Mouse (Mus musculus): ENCODE data around the gene Znrd1as. TPM values are rescaled to one million over a fixed set of nuclear protein-coding genes. Genes with fewer than 3 reads are reported as not detected.

Gene Znrd1as
- polyA plus RNA-seq, 1 experiment: 1.4 TPM

DNA sequence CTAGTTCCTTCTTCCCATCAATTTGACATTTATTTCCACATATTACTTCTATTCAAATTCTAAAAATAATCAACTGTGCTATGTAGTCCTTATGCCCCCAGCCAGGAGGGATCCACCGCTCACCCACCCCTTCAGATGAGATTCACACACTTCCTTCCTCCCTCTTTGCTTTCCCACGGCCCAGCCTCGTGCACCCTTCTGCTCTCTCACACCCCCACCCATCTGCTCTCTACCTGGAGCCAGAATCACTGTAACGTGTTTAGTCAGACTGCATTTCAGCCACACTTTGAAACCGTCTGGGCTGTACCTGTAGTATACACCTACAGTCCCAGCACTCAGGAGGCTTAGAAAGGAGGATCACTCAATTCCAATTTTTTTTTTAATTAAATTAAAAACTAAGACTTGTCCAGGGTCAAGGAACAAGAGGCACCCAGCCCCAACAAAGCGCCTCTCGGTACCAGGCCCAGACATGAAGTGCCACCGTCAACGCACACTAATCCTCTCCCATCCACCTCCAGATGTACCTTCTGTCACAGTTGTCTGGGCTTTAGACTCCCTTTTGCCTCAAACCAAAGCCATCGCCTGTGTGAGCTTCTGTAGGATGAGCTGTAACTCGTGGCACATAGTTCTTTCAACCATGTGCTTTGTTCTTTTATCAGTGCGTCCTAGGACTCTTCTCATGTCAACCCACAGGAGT lies 29.0 kb upstream of the Znrd1as start:
- TF ChIP-seq CTCF (IDR thresholded peaks at IDR 0.05; ENCODE audit: insufficient read depth, low read length): no peak
- no peak for TF ChIP-seq POLR2A (IDR thresholded peaks at IDR 0.05; ENCODE audit: borderline replicate concordance, extremely low read depth, low read depth, low read length)
- DNase-seq: no peak
- no peaks in the 10 kb centered on the region for H3K4me1 ChIP-seq (ENCODE audit: control insufficient read depth, insufficient read depth, low read length)
- WGBS: 72% methylated on average over 12 of the region's 12 CpGs
- H3K4me3 ChIP-seq (replicated peaks; ENCODE audit: extremely low read depth, low read depth, low read length): no peak overlapping the region

DNA sequence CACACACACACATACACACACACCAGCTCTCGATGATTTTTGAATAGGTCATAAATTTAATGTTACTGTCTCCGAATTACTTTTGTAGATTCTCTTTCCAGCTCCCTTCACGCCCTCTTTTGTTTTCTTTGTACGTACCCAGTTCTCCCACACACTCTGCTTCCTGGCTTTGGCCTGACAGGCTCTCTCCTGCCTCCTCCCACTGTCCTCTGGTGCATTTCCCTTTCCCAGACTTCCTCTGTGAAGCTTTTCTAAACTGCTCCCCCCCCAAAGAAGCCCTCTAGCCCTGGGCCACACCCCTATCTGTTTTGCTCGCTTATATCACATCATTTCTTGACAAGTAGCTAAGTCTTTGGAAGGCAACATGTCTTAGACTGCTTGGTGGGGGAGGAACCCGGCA lies 28.2 kb upstream of the Znrd1as start:
- WGBS: 54% methylated on average over 6 of the region's 6 CpGs
- no peak overlapping the region for H3K4me3 ChIP-seq (replicated peaks; ENCODE audit: extremely low read depth, low read depth, low read length)

DNA sequence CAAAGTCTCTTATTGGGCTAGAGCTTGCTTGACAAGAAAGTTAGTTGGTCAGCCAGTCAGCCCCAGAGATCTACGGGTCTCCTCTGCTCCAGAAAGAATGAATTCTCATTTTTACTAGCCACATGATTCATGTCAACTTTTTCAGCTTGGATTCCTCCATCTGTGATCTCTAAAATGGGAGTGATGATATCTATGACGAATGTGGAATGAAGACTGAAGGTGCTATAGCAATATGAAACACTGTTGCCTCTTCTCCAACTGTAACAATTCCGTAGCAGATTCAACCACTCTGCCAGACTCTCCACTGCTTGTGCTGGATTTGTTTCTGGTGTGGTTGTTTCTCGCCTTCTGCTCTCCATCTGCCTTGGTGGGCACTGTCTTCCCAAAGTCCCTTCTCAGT lies 27.3 kb upstream of the Znrd1as start:
- no peak overlapping the region for H3K4me3 ChIP-seq (replicated peaks; ENCODE audit: extremely low read depth, low read depth, low read length)
- TF ChIP-seq CTCF (IDR thresholded peaks at IDR 0.05; ENCODE audit: insufficient read depth, low read length) (no peak), POLR2A (IDR thresholded peaks at IDR 0.05; ENCODE audit: borderline replicate concordance, extremely low read depth, low read depth, low read length) (no peak)
- no peak for DNase-seq
- no peaks in the 10 kb centered on the region for H3K4me1 ChIP-seq (ENCODE audit: control insufficient read depth, insufficient read depth, low read length)
- 83% methylated on average over 4 of the region's 4 CpGs for WGBS

More for the DNA sequence above, 28.2 kb upstream of the Znrd1as start:
- no peak for DNase-seq
- TF ChIP-seq CTCF (IDR thresholded peaks at IDR 0.05; ENCODE audit: insufficient read depth, low read length) (no peak), POLR2A (IDR thresholded peaks at IDR 0.05; ENCODE audit: borderline replicate concordance, extremely low read depth, low read depth, low read length) (no peak)
- no peaks in the 10 kb centered on the region for H3K4me1 ChIP-seq (ENCODE audit: control insufficient read depth, insufficient read depth, low read length)

GRCm38 (mm10) chr17:36931806-36932205 lies 26.6 kb upstream of the Znrd1as start:
- WGBS: 24% methylated on average over 2 of the region's 2 CpGs
- H3K4me1 ChIP-seq (ENCODE audit: control insufficient read depth, insufficient read depth, low read length): no peaks in the 10 kb centered on the region
- DNase-seq: no peak

DNA sequence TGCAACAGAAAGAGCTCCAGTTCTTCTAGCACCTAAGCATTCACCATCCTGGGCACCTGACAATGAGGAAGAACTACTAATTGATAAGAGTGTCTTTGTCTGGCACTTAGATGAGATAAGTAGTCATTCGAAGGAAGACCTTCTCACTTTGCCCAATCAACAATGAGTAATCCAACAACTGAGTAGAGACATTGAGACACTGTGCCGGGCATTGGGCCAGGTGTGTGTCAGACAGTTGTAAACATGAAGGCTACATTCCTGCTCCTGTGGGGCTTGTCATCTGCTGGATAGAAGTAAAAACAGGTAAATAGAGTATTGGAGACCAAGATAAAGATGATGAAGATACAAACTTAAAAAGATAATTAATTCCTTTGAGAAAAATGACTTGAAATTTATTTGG lies 20.3 kb upstream of the Znrd1as start:
- Histone ChIP-seq H3K4me3 (replicated peaks; ENCODE audit: extremely low read depth, low read depth, low read length) (no peak overlapping the region), H3K4me1 (ENCODE audit: control insufficient read depth, insufficient read depth, low read length) (no peaks in the 10 kb centered on the region)
- 66% methylated on average over 2 of the region's 2 CpGs for WGBS
- DNase-seq: no peak
- TF ChIP-seq POLR2A (IDR thresholded peaks at IDR 0.05; ENCODE audit: borderline replicate concordance, extremely low read depth, low read depth, low read length) (no peak), CTCF (IDR thresholded peaks at IDR 0.05; ENCODE audit: insufficient read depth, low read length) (no peak)

More at GRCm38 (mm10) chr17:36931806-36932205, 26.6 kb upstream of the Znrd1as start:
- no peak for TF ChIP-seq POLR2A (IDR thresholded peaks at IDR 0.05; ENCODE audit: borderline replicate concordance, extremely low read depth, low read depth, low read length)
- H3K4me3 ChIP-seq (replicated peaks; ENCODE audit: extremely low read depth, low read depth, low read length): no peak overlapping the region

DNA sequence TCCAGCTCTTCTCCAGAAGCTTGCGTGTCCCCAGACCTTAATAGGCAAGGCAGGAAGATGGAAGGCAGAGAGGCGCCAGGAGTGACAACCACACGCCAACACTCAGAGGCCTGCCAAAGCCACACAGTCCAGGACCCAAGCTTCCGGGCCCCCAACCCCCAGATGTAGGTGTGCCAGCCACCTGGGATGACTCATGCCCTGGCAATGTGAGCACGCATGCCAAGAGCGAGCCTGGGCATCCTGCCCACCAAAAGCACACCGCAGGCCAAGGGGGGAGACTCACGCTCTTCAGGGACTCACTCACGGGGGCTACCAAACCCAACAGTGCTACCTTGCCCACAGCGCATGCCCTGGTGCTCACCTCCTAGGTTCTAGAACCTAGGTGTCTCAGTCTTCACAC lies 16.0 kb upstream of the Znrd1as start:
- WGBS: 22% methylated on average over 10 of the region's 10 CpGs
- Histone ChIP-seq H3K4me3 (replicated peaks; ENCODE audit: extremely low read depth, low read depth, low read length) (peak overlapping the region; percentile 51), H3K4me1 (ENCODE audit: control insufficient read depth, insufficient read depth, low read length) (no peaks in the 10 kb centered on the region)
- TF ChIP-seq POLR2A (IDR thresholded peaks at IDR 0.05; ENCODE audit: borderline replicate concordance, extremely low read depth, low read depth, low read length): no peak
- no peak for TF ChIP-seq CTCF (IDR thresholded peaks at IDR 0.05; ENCODE audit: insufficient read depth, low read length)
- DNase-seq: peak; percentile 87

DNA sequence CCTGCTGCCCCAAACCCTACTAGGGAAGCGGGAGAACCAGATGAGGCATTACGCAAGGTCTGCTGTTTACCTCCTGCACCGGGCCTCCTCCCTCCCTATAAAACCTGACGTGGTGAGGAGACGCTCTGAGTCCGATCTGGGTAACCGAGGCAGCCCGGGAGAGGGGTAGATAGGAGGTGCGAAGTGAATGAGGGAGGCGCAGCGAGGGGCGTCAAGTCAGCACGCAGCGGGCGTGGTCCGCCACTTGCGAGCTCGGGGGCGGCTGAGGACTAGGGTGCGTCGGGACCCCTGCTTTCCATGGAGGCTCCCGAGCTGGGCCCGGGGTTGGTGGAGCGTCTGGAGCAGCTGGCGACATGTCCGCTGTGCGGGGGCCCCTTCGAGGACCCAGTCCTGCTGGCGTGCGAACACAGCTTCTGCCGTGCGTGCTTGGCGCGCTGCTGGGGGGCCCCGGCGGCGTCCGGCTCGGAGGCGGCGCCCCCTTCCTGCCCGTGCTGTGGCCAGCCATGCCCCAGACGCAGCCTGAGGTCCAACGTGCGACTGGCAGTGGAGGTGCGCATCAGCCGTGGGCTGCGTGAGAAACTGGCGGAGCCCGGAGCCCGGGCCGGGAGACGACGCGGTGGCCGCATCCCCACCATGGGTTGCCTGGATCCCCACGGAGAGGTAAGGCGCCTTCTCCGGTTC lies 15.5 kb upstream of the Znrd1as start, which contains the start of gene Rnf39:
TSS of gene Rnf39 (plus strand) at position 128 of the 681 bp plus-strand sequence.
- 2% methylated on average over 58 of the region's 59 CpGs for WGBS
- TF ChIP-seq CTCF (IDR thresholded peaks at IDR 0.05; ENCODE audit: insufficient read depth, low read length) (no peak), POLR2A (IDR thresholded peaks at IDR 0.05; ENCODE audit: borderline replicate concordance, extremely low read depth, low read depth, low read length) (peak; percentile 82; the same call in 1 of the 2 replicates)
- no peak for DNase-seq
- Histone ChIP-seq H3K4me3 (replicated peaks; ENCODE audit: extremely low read depth, low read depth, low read length) (peak within 1 kb of the TSS; percentile 51), H3K4me1 (ENCODE audit: control insufficient read depth, insufficient read depth, low read length) (no peaks in the 10 kb centered on the region)

GRCm38 (mm10) chr17:36943691-36944090 lies 14.7 kb upstream of the Znrd1as start:
- WGBS: 16% methylated on average over 5 of the region's 5 CpGs

DNA sequence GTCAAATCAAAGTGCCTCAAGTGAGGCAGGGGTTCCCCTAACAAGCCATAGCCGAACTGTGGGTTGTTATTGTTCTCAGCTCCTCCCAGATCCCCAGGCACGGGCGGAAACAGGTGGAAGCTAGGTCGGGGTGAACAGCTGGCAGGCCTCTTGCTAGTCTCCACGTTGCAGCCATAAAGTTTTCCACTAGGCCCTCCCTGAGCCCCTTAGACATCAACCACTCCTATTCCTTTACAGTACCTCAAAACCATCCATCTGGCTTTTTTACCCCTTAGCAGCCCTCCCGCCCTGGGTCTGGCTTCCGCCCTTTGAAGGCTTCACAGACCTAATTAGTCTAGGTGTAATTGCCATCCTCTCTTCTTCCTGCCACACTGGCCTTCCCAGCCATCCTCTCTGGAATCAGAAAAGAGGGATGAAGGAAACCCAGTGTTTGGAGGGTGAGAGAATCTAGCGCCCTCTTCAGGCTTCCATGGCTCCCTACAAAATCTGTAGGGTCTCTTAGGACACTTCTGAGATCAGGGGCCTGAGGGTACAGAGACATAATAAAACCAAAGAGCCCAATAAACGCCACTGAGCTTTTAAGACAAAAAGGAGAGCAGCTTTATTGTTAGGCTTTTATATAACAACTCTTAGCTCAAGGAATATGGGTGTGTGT lies 14.1 kb upstream of the Znrd1as start:
- no peaks in the 10 kb centered on the region for H3K4me1 ChIP-seq (ENCODE audit: control insufficient read depth, insufficient read depth, low read length)
- H3K4me3 ChIP-seq (replicated peaks; ENCODE audit: extremely low read depth, low read depth, low read length): no peak overlapping the region
- WGBS: 27% methylated on average over 9 of the region's 9 CpGs
- TF ChIP-seq POLR2A (IDR thresholded peaks at IDR 0.05; ENCODE audit: borderline replicate concordance, extremely low read depth, low read depth, low read length) (no peak), CTCF (IDR thresholded peaks at IDR 0.05; ENCODE audit: insufficient read depth, low read length) (no peak)
- DNase-seq: peak; percentile 21

More at GRCm38 (mm10) chr17:36943691-36944090, 14.7 kb upstream of the Znrd1as start:
- no peak for DNase-seq
- no peak for TF ChIP-seq POLR2A (IDR thresholded peaks at IDR 0.05; ENCODE audit: borderline replicate concordance, extremely low read depth, low read depth, low read length)
- no peak for TF ChIP-seq CTCF (IDR thresholded peaks at IDR 0.05; ENCODE audit: insufficient read depth, low read length)
- Histone ChIP-seq H3K4me1 (ENCODE audit: control insufficient read depth, insufficient read depth, low read length) (no peaks in the 10 kb centered on the region), H3K4me3 (replicated peaks; ENCODE audit: extremely low read depth, low read depth, low read length) (peak overlapping the region; percentile 28)
